Mouse (Mus musculus) liver, embryonic 12.5 days (tissue): ENCODE data around the gene Hoxd10. TPM values are rescaled to one million over a fixed set of nuclear protein-coding genes. Genes with fewer than 3 reads are reported as not detected.
A peak's percentile ranks its signal among the peaks of the same experiment; 100 is the strongest.

ENCODE experiments used
- ATAC-seq: fragments of 200-750 bp; cut with Nextera tagmentation; 2 replicates; pipeline ENCODE4 v1.8.0; 2017; ENCODE audit warnings: moderate number of reproducible peaks, mild to moderate bottlenecking, moderate library complexity
- H3K27ac ChIP-seq: fragments of 300-500 bp; sonication (generic); 2 replicates; pipeline ENCODE4 v1.5.1; 2016; ENCODE audit warnings: mild to moderate bottlenecking
- H3K27me3 ChIP-seq: fragments of 300-500 bp; sonication (generic); replicated peaks from 2 replicates; pipeline ENCODE4 v1.6.1; 2016; ENCODE audit warnings: mild to moderate bottlenecking, moderate library complexity
- H3K36me3 ChIP-seq: fragments of 300-500 bp; sonication (generic); 2 replicates; pipeline ENCODE4 v1.6.1; 2016; ENCODE audit warnings: mild to moderate bottlenecking, moderate library complexity
- H3K4me1 ChIP-seq: fragments of 300-500 bp; sonication (generic); 2 replicates; pipeline ENCODE4 v1.6.1; 2016
- H3K4me2 ChIP-seq: fragments of 300-500 bp; sonication (generic); 2 replicates; pipeline ENCODE4 v1.6.1; 2016; ENCODE audit warnings: mild to moderate bottlenecking, moderate library complexity
- H3K4me3 ChIP-seq: fragments of 300-500 bp; sonication (generic); 2 replicates; pipeline ENCODE4 v1.5.1; 2016; ENCODE audit warnings: mild to moderate bottlenecking, moderate library complexity
- H3K9ac ChIP-seq: fragments of 300-500 bp; sonication (generic); 2 replicates; pipeline ENCODE4 v1.6.1; 2016; ENCODE audit warnings: mild to moderate bottlenecking, moderate library complexity
- H3K9me3 ChIP-seq: fragments of 300-500 bp; sonication (generic); replicated peaks from 2 replicates; pipeline ENCODE4 v1.6.1; 2016; ENCODE audit warnings: mild to moderate bottlenecking, moderate library complexity
- WGBS: fragments of 180-500 bp; shearing (Covaris S2); methylation state at CpG from one replicate; pipeline ENCODE4 v1.1.7; 2016; ENCODE audit not compliant: insufficient replicate concordance; 5-methylcytosine and 5-hydroxymethylcytosine counted together
- polyA plus RNA-seq: library from polyadenylated mRNA; unstranded; fragments of >200 nt; fragmentation: Nextera tagmentation; extraction: Ambion mirVana; gene quantifications from 2 replicates; pipeline ENCODE4 v1.2.1, GENCODE M21; 2016

Gene Hoxd10
- not detected in 2 replicates for polyA plus RNA-seq

- H3K4me1 ChIP-seq: no peaks in the 10 kb centered on the region
- H3K27me3 ChIP-seq: peaks cover 98% of the 10 kb centered on the region
- H3K9me3 ChIP-seq: no peaks in the 10 kb centered on the region
- H3K4me3 ChIP-seq: no peak within 1 kb of the TSS
- no peak for ATAC-seq
- WGBS: under 1% methylated on average over 56 of the region's 56 CpGs
- H3K9ac ChIP-seq: no peak within 1 kb of the TSS
- H3K36me3 ChIP-seq: no peaks in the 10 kb centered on the region
- H3K4me2 ChIP-seq: no peak within 1 kb of the TSS
- no peak within 1 kb of the TSS for H3K27ac ChIP-seq
Measured at GRCm38 (mm10) chr2:74691022-74691951, at the start of gene Hoxd10. Hoxd10 (plus strand) TSS chr2:74691924.

GRCm38 (mm10) chr2:74642431-74642830, 49.3 kb upstream of the Hoxd10 start:
- H3K27me3 ChIP-seq: peaks cover 47% of the 10 kb centered on the region
- no peaks in the 10 kb centered on the region for H3K4me1 ChIP-seq
- ATAC-seq: no peak
- WGBS: 60% methylated on average over 5 of the region's 5 CpGs
- no peak overlapping the region for H3K4me3 ChIP-seq
- no peaks in the 10 kb centered on the region for H3K36me3 ChIP-seq
- H3K4me2 ChIP-seq: no peak overlapping the region
- no peak overlapping the region for H3K27ac ChIP-seq
- no peaks in the 10 kb centered on the region for H3K9me3 ChIP-seq
- H3K9ac ChIP-seq: no peak overlapping the region

GRCm38 (mm10) chr2:74645631-74646030, 46.1 kb upstream of the Hoxd10 start:
- H3K9me3 ChIP-seq: no peaks in the 10 kb centered on the region
- ATAC-seq: no peak
- no peak overlapping the region for H3K27ac ChIP-seq
- WGBS: 56% methylated on average over 3 of the region's 3 CpGs
- no peak overlapping the region for H3K9ac ChIP-seq
- H3K27me3 ChIP-seq: peaks cover 79% of the 10 kb centered on the region
- H3K4me1 ChIP-seq: no peaks in the 10 kb centered on the region
- H3K4me3 ChIP-seq: no peak overlapping the region
- no peak overlapping the region for H3K4me2 ChIP-seq
- no peaks in the 10 kb centered on the region for H3K36me3 ChIP-seq

GRCm38 (mm10) chr2:74647082-74647864, 44.5 kb upstream of the Hoxd10 start:
- H3K27ac ChIP-seq: no peak overlapping the region
- no peak overlapping the region for H3K4me2 ChIP-seq
- H3K4me1 ChIP-seq: no peaks in the 10 kb centered on the region
- WGBS: 13% methylated on average over 7 of the region's 7 CpGs
- H3K9ac ChIP-seq: no peak overlapping the region
- no peaks in the 10 kb centered on the region for H3K36me3 ChIP-seq
- peaks cover 92% of the 10 kb centered on the region for H3K27me3 ChIP-seq
- no peaks in the 10 kb centered on the region for H3K9me3 ChIP-seq
- no peak overlapping the region for H3K4me3 ChIP-seq
- no peak for ATAC-seq

GRCm38 (mm10) chr2:74652996-74653340, 38.8 kb upstream of the Hoxd10 start:
- 30% methylated on average over 2 of the region's 2 CpGs for WGBS
- H3K9me3 ChIP-seq: no peaks in the 10 kb centered on the region
- H3K4me1 ChIP-seq: peaks cover 13% of the 10 kb centered on the region
- ATAC-seq: no peak
- peaks cover 90% of the 10 kb centered on the region for H3K27me3 ChIP-seq
- H3K36me3 ChIP-seq: no peaks in the 10 kb centered on the region
- no peak overlapping the region for H3K27ac ChIP-seq
- H3K4me3 ChIP-seq: no peak overlapping the region
- H3K4me2 ChIP-seq: no peak overlapping the region
- H3K9ac ChIP-seq: no peak overlapping the region

GRCm38 (mm10) chr2:74653781-74654535, 37.8 kb upstream of the Hoxd10 start:
- WGBS: 11% methylated on average over 17 of the region's 17 CpGs
- H3K27ac ChIP-seq: no peak overlapping the region
- no peak for ATAC-seq

GRCm38 (mm10) chr2:74654743-74655419, 36.8 kb upstream of the Hoxd10 start:
- no peaks in the 10 kb centered on the region for H3K9me3 ChIP-seq
- peaks cover 90% of the 10 kb centered on the region for H3K27me3 ChIP-seq
- no peaks in the 10 kb centered on the region for H3K36me3 ChIP-seq
- ATAC-seq: no peak
- peaks cover 13% of the 10 kb centered on the region for H3K4me1 ChIP-seq
- no peak overlapping the region for H3K9ac ChIP-seq
- no peak overlapping the region for H3K27ac ChIP-seq
- H3K4me2 ChIP-seq: peak overlapping the region; percentile 55; the same call in 1 of the 2 replicates
- 5% methylated on average over 14 of the region's 20 CpGs for WGBS
- peak overlapping the region; percentile 36; the same call in 1 of the 2 replicates for H3K4me3 ChIP-seq

More at GRCm38 (mm10) chr2:74653781-74654535, 37.8 kb upstream of the Hoxd10 start:
- H3K4me2 ChIP-seq: no peak overlapping the region
- H3K4me1 ChIP-seq: peaks cover 13% of the 10 kb centered on the region
- no peak overlapping the region for H3K9ac ChIP-seq
- no peaks in the 10 kb centered on the region for H3K36me3 ChIP-seq
- H3K9me3 ChIP-seq: no peaks in the 10 kb centered on the region
- no peak overlapping the region for H3K4me3 ChIP-seq
- H3K27me3 ChIP-seq: peaks cover 90% of the 10 kb centered on the region

GRCm38 (mm10) chr2:74655420-74655781, 36.3 kb upstream of the Hoxd10 start:
- 4% methylated on average over 40 of the region's 47 CpGs for WGBS
- H3K27ac ChIP-seq: no peak overlapping the region
- no peak for ATAC-seq

GRCm38 (mm10) chr2:74655821-74656631, 35.7 kb upstream of the Hoxd10 start:
- H3K4me2 ChIP-seq: peak overlapping the region; percentile 55
- no peaks in the 10 kb centered on the region for H3K9me3 ChIP-seq
- ATAC-seq: no peak
- H3K27ac ChIP-seq: no peak overlapping the region
- H3K4me3 ChIP-seq: peak overlapping the region; percentile 36
- peaks cover 90% of the 10 kb centered on the region for H3K27me3 ChIP-seq
- 2% methylated on average over 65 of the region's 69 CpGs for WGBS
- peaks cover 13% of the 10 kb centered on the region for H3K4me1 ChIP-seq
- H3K9ac ChIP-seq: no peak overlapping the region
- no peaks in the 10 kb centered on the region for H3K36me3 ChIP-seq

More at GRCm38 (mm10) chr2:74655420-74655781, 36.3 kb upstream of the Hoxd10 start:
- Histone ChIP-seq H3K9me3 (no peaks in the 10 kb centered on the region), H3K36me3 (no peaks in the 10 kb centered on the region), H3K9ac (no peak overlapping the region), H3K4me2 (peak overlapping the region; percentile 55), H3K4me1 (peaks cover 13% of the 10 kb centered on the region), H3K4me3 (peak overlapping the region; percentile 36), H3K27me3 (peaks cover 90% of the 10 kb centered on the region)

- Histone ChIP-seq H3K9me3 (no peaks in the 10 kb centered on the region), H3K4me1 (peaks cover 13% of the 10 kb centered on the region), H3K4me3 (no peak overlapping the region), H3K27me3 (peaks cover 91% of the 10 kb centered on the region), H3K4me2 (no peak overlapping the region), H3K27ac (no peak overlapping the region), H3K36me3 (no peaks in the 10 kb centered on the region), H3K9ac (no peak overlapping the region)
- no peak for ATAC-seq
- WGBS: under 1% methylated on average over 4 of the region's 4 CpGs
Measured at GRCm38 (mm10) chr2:74656632-74657021, 35.1 kb upstream of the Hoxd10 start.
